Mouse (Mus musculus) kidney, postnatal 25 days (tissue): ENCODE results near the gene F11.
A peak's percentile ranks its signal among the peaks of the same experiment; 100 is the strongest.

ENCODE experiments used
- DNase-seq, 2 experiments: peaks; one replicate each; pipeline ENCODE4 v3.0.0; 2021; ENCODE audit warnings: mixed read lengths in 2 of 2

Gene F11

GRCm38 (mm10) chr8:45261920-45262319, at the start of gene F11:
F11 (minus strand) TSS chr8:45262031.
- DNase-seq: no peak

- no peak for DNase-seq
Measured at GRCm38 (mm10) chr8:45310967-45311366, 49.1 kb upstream of the F11 start.

- DNase-seq: no peak
Measured at GRCm38 (mm10) chr8:45308366-45308765, 46.5 kb upstream of the F11 start, which contains the start of gene Gm45753. Gm45753 (minus strand) TSS chr8:45308466.

GRCm38 (mm10) chr8:45305479-45305878, 43.6 kb upstream of the F11 start:
- no peak for DNase-seq

GRCm38 (mm10) chr8:45304354-45304753, 42.5 kb upstream of the F11 start:
- DNase-seq: no peak

- DNase-seq: no peak
Measured at GRCm38 (mm10) chr8:45302390-45302789, 40.6 kb upstream of the F11 start.

- DNase-seq: no peak
Measured at GRCm38 (mm10) chr8:45295276-45295675, 33.4 kb upstream of the F11 start.

GRCm38 (mm10) chr8:45294687-45295086, 32.9 kb upstream of the F11 start, which contains the start of gene Klkb1:
Klkb1 (minus strand) TSS chr8:45294859.
- DNase-seq: no peak

- DNase-seq: no peak
Measured at GRCm38 (mm10) chr8:45291790-45292189, 30.0 kb upstream of the F11 start.

GRCm38 (mm10) chr8:45281630-45282029, 19.8 kb upstream of the F11 start:
- DNase-seq: peak; percentile 5 to 44

GRCm38 (mm10) chr8:45277453-45277852, 15.6 kb upstream of the F11 start:
- DNase-seq: no peak

GRCm38 (mm10) chr8:45274317-45274716, 12.5 kb upstream of the F11 start:
- no peak for DNase-seq

GRCm38 (mm10) chr8:45269056-45269455, 7.2 kb upstream of the F11 start:
- no peak for DNase-seq

- DNase-seq: no peak
Measured at GRCm38 (mm10) chr8:45268485-45268884, 6.7 kb upstream of the F11 start.

GRCm38 (mm10) chr8:45267611-45268391, 6.0 kb upstream of the F11 start:
- peak in 1 of 2 experiments; percentile 11 for DNase-seq

- DNase-seq: no peak
Measured at GRCm38 (mm10) chr8:45266993-45267392, 5.2 kb upstream of the F11 start.

GRCm38 (mm10) chr8:45264918-45265317, 3.1 kb upstream of the F11 start:
- no peak for DNase-seq

GRCm38 (mm10) chr8:45262851-45263250, 1.0 kb upstream of the F11 start:
- DNase-seq: no peak

- DNase-seq: no peak
Measured at GRCm38 (mm10) chr8:45258421-45258820, 3.4 kb downstream of the F11 start.

GRCm38 (mm10) chr8:45255040-45255439, 6.8 kb downstream of the F11 start:
- DNase-seq: no peak

GRCm38 (mm10) chr8:45254194-45254842, 7.5 kb downstream of the F11 start:
- no peak for DNase-seq

GRCm38 (mm10) chr8:45253586-45253985, 8.2 kb downstream of the F11 start:
- no peak for DNase-seq

- DNase-seq: no peak
Measured at GRCm38 (mm10) chr8:45253111-45253510, 8.7 kb downstream of the F11 start.

- no peak for DNase-seq
Measured at GRCm38 (mm10) chr8:45246307-45246706, 15.5 kb downstream of the F11 start.
